Mouse (Mus musculus) T-cell, adult 2 months (primary cell): ENCODE results near the gene Gimap4.
"Not testable (repeated sequence)": the region's sequence is repeated elsewhere in the genome, so short reads cannot be mapped to it uniquely, and the experiment has no call there.

Source experiments
- DNase-seq: peaks from one replicate; pipeline ENCODE4 v3.0.0; 2022; ENCODE audit warnings: low spot score

Gimap4 gene

GRCm38 (mm10) chr6:48675931-48676859, 8.2 kb upstream of the Gimap4 start, which contains the start of gene Gimap9:
Gene Gimap9, plus strand, starts transcription at chr6:48676129.
- peak; percentile 81 for DNase-seq

- no peak for DNase-seq
Observed at GRCm38 (mm10) chr6:48676860-48677415, 7.4 kb upstream of the Gimap4 start.

GRCm38 (mm10) chr6:48677492-48678345, 6.6 kb upstream of the Gimap4 start:
- peak; percentile 34 for DNase-seq

GRCm38 (mm10) chr6:48678391-48678790, 6.0 kb upstream of the Gimap4 start:
- no peak for DNase-seq

GRCm38 (mm10) chr6:48679701-48680100, 4.6 kb upstream of the Gimap4 start:
- peak; percentile 75 for DNase-seq

- DNase-seq: peak; percentile 84
Observed at GRCm38 (mm10) chr6:48680421-48680820, 3.9 kb upstream of the Gimap4 start.

- peak; percentile 65 for DNase-seq
Observed at GRCm38 (mm10) chr6:48681472-48682090, 2.8 kb upstream of the Gimap4 start.

GRCm38 (mm10) chr6:48682271-48682670, 2.1 kb upstream of the Gimap4 start:
- no peak for DNase-seq

- not testable (repeated sequence) for DNase-seq
Observed at GRCm38 (mm10) chr6:48683263-48683821, 1.0 kb upstream of the Gimap4 start.

- DNase-seq: no peak
Observed at GRCm38 (mm10) chr6:48684806-48685205, 457 bp downstream of the Gimap4 start.

- peak; percentile 37 for DNase-seq
Observed at GRCm38 (mm10) chr6:48685251-48685650, 902 bp downstream of the Gimap4 start.

GRCm38 (mm10) chr6:48685694-48686665, 1.6 kb downstream of the Gimap4 start:
- DNase-seq: peak; percentile 79

GRCm38 (mm10) chr6:48687077-48687476, 2.7 kb downstream of the Gimap4 start:
- no peak for DNase-seq

- DNase-seq: peak; percentile 24
Observed at GRCm38 (mm10) chr6:48689320-48689719, 5.0 kb downstream of the Gimap4 start.

GRCm38 (mm10) chr6:48692962-48693361, 8.6 kb downstream of the Gimap4 start:
- no peak for DNase-seq

GRCm38 (mm10) chr6:48696830-48697554, 12.6 kb downstream of the Gimap4 start:
- DNase-seq: peak; percentile 40

- no peak for DNase-seq
Observed at GRCm38 (mm10) chr6:48697555-48697930, 13.2 kb downstream of the Gimap4 start.

GRCm38 (mm10) chr6:48698066-48698856, 13.9 kb downstream of the Gimap4 start:
- no peak for DNase-seq

GRCm38 (mm10) chr6:48698888-48699287, 14.5 kb downstream of the Gimap4 start:
- no peak for DNase-seq
